Mouse (Mus musculus) lung, postnatal 0 days (tissue): ENCODE data around the gene Usp9x.

ENCODE experiments used
- CTCF ChIP-seq: IDR thresholded peaks from 2 replicates; pipeline ENCODE4 v1.5.1; 2016; ENCODE audit warnings: antibody characterized with exemption, mild to moderate bottlenecking
- EP300 ChIP-seq: IDR thresholded peaks from 2 replicates; pipeline ENCODE4 v1.6.1; 2016; ENCODE audit warnings: antibody characterized with exemption, mild to moderate bottlenecking, control low read depth

GRCm38 (mm10) chrX:13070206-13070572, 1.1 kb upstream of the Usp9x start:
- TF ChIP-seq CTCF (no peak), EP300 (no peak)
